Mouse (Mus musculus) adrenal gland, postnatal 10 days (tissue): ENCODE measurements around the gene Srxn1. TPM values are rescaled to one million over a fixed set of nuclear protein-coding genes. Genes with fewer than 3 reads are reported as not detected.

Experiments used
- DNase-seq: peaks from one replicate; pipeline ENCODE4 v3.0.0; 2021; ENCODE audit warnings: mixed read lengths
- total RNA-seq, 2 experiments: library from RNA; stranded (reverse); gene quantifications; 2 replicates each; pipeline ENCODE4 v1.2.3; 2021

Gene Srxn1
- total RNA-seq, 2 experiments from 2014 or later = 48.5 to 177 TPM

- DNase-seq = no peak
These were observed 51.2 kb downstream of the Srxn1 start for GRCm38 (mm10) chr2:152156471-152156870.

- no peak for DNase-seq
These were observed 54.2 kb downstream of the Srxn1 start for GRCm38 (mm10) chr2:152159487-152159886.

Other genes with a start within 250 kb of the Srxn1 start
- under 1 TPM in 1 of 2 experiments, not detected in 1; 0.51 TPM for gene Angpt4, start 194.3 kb upstream of the Srxn1 start, total RNA-seq
- 1 to 10 TPM; 7.0 to 9.7 TPM for gene Fam110a, start 125.3 kb upstream of the Srxn1 start, total RNA-seq
- gene Slc52a3, start 109.0 kb upstream of the Srxn1 start, total RNA-seq = 1 to 10 TPM; 1.6 to 2.2 TPM
- under 1 TPM; 0.21 to 0.27 TPM for gene Scrt2, start 24.0 kb upstream of the Srxn1 start, total RNA-seq
- 10 to 100 TPM; 22.8 to 28.8 TPM for gene Tcf15, start 38.0 kb downstream of the Srxn1 start, total RNA-seq
- gene Csnk2a1, start 121.3 kb downstream of the Srxn1 start, total RNA-seq = 100 to 1,000 TPM in 1 of 2 experiments, 10 to 100 TPM in 1; 96.6 to 109 TPM
- gene Tbc1d20, start 188.3 kb downstream of the Srxn1 start, total RNA-seq = 100 to 1,000 TPM; 134 to 144 TPM
- gene Rbck1, start 227.1 kb downstream of the Srxn1 start, total RNA-seq = 100 to 1,000 TPM in 1 of 2 experiments, 10 to 100 TPM in 1; 92.9 to 124 TPM
- gene Trib3, start 238.5 kb downstream of the Srxn1 start, total RNA-seq = 1 to 10 TPM; 4.6 to 6.8 TPM